Mouse (Mus musculus) retina, postnatal 7 days (tissue): ENCODE data around the gene Sdk2.
A peak's percentile ranks its signal among the peaks of the same experiment; 100 is the strongest.

Experiments
- DNase-seq: peaks from one replicate; pipeline ENCODE4 v3.0.0-alpha.2; 2012; ENCODE audit warnings: low read depth, low spot score

Sdk2 gene

GRCm38 (mm10) chr11:113842879-113843278 lies 224.0 kb downstream of the Sdk2 start:
- no peak for DNase-seq

- DNase-seq: no peak
Measured at GRCm38 (mm10) chr11:113831608-113832007, 235.2 kb downstream of the Sdk2 start.

GRCm38 (mm10) chr11:113828081-113828554 lies 238.7 kb downstream of the Sdk2 start:
- DNase-seq: peak; percentile 21

GRCm38 (mm10) chr11:113820005-113820404 lies 246.8 kb downstream of the Sdk2 start:
- DNase-seq: no peak

- DNase-seq: no peak
Measured at GRCm38 (mm10) chr11:113819001-113819400, 247.8 kb downstream of the Sdk2 start.

GRCm38 (mm10) chr11:113816971-113817548 lies 249.8 kb downstream of the Sdk2 start:
- DNase-seq: no peak

- DNase-seq: no peak
Measured at GRCm38 (mm10) chr11:113816439-113816838, 250.4 kb downstream of the Sdk2 start.

- no peak for DNase-seq
Measured at GRCm38 (mm10) chr11:113811546-113812339, 255.1 kb downstream of the Sdk2 start.

GRCm38 (mm10) chr11:113810638-113811545 lies 256.0 kb downstream of the Sdk2 start:
- peak; percentile 78 for DNase-seq

- DNase-seq: no peak
Measured at GRCm38 (mm10) chr11:113807086-113807485, 259.8 kb downstream of the Sdk2 start.

GRCm38 (mm10) chr11:113806382-113807077 lies 260.3 kb downstream of the Sdk2 start:
- DNase-seq: no peak

- DNase-seq: no peak
Measured at GRCm38 (mm10) chr11:113805974-113806373, 260.9 kb downstream of the Sdk2 start.

- DNase-seq: no peak
Measured at GRCm38 (mm10) chr11:113803321-113803941, 263.4 kb downstream of the Sdk2 start.

GRCm38 (mm10) chr11:113802456-113802855 lies 264.4 kb downstream of the Sdk2 start:
- no peak for DNase-seq

GRCm38 (mm10) chr11:113800026-113800425 lies 266.8 kb downstream of the Sdk2 start:
- no peak for DNase-seq

GRCm38 (mm10) chr11:113799041-113799447 lies 267.8 kb downstream of the Sdk2 start:
- no peak for DNase-seq

GRCm38 (mm10) chr11:113798011-113798410 lies 268.8 kb downstream of the Sdk2 start:
- DNase-seq: no peak

- DNase-seq: no peak
Measured at GRCm38 (mm10) chr11:113797014-113797983, 269.5 kb downstream of the Sdk2 start.

- DNase-seq: no peak
Measured at GRCm38 (mm10) chr11:113795846-113796245, 271.0 kb downstream of the Sdk2 start.
